Mouse (Mus musculus) heart, postnatal 0 days (tissue): ENCODE data around the gene Gpatch11.

Experiments used
- CTCF ChIP-seq: IDR thresholded peaks from 2 replicates; pipeline ENCODE4 v1.5.1; 2016; ENCODE audit warnings: antibody characterized with exemption, control low read depth, low read depth
- EP300 ChIP-seq: IDR thresholded peaks from 2 replicates; pipeline ENCODE4 v1.6.1; 2016; ENCODE audit warnings: antibody characterized with exemption, low read depth

DNA sequence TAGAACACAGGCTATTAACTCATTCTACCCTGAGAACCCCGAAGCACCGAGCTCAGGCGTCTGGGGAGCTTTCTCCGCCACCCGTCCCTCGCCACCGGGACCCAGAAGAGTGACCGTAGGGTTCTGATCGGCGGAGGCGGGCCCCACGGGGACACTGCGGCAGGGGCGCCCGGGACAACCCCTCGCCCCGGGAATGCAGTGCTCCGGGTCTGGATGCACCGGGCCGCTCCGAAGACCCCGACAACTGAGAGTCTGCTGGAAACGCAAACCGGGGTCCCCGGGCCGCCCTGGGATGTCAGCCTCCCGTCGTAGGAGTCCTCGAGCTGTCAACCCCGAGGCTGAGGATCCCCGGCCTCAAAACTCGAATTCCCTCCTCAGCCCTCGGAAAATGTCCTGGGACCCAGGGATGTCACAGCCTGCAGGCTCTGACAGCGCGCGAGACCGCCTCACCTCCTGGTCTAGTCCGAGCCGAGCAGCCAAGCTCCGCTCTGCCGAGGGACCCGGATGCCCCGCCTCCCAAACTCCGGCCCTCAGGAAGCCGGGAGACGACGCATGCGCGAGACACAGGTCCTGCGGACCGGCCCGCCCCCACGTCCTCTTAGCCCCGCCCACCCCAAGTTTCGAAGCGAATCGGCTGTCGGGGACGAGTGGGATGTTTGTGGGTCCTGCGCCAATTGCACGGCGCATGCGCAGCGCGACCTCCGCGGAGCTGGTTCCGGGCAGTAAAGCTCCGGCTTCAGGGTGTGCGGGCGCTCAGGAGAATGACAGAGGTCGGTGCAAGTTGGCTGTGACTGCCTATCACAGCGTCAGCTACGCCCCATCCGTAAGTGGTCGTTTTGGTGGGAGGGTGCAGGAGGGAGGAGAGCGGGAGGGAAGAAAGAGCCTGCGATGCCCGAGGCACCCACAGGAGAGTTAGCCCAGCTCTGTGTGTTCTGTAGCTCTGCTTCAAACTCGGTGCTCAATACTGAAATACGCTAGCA, at the start of gene Gpatch11, which contains the start of gene Heatr5b:
- TF ChIP-seq EP300 (no peak), CTCF (no peak)
